Mouse (Mus musculus): ENCODE results near the gene Idh1.

- TF ChIP-seq ZC3H11A (IDR thresholded peaks at IDR 0.05; ENCODE audit: borderline replicate concordance, low read depth, low read length): no peak
- no peak for TF ChIP-seq HCFC1 (IDR thresholded peaks at IDR 0.05; ENCODE audit: borderline replicate concordance, insufficient read depth, low read length)
- TF ChIP-seq ZNF384 (IDR thresholded peaks at IDR 0.05; ENCODE audit: low read depth, low read length): no peak
These were observed 3.9 kb upstream of the Idh1 start for GRCm38 (mm10) chr1:65190172-65190571.

Data from ES-E14 (cell line).